Mouse (Mus musculus) gastrocnemius, postnatal 10 days (tissue): ENCODE measurements around the gene Pphln1. TPM values are rescaled to one million over a fixed set of nuclear protein-coding genes. Genes with fewer than 3 reads are reported as not detected.

Experiments
- total RNA-seq, 2 experiments: library from RNA; stranded (reverse); gene quantifications; 2 replicates each; pipeline ENCODE4 v1.2.3; 2021

Pphln1 gene
- total RNA-seq, 2 experiments from 2014 or later, result 20.7 to 21.5 TPM

Other genes starting within 250 kb of the Pphln1 start
- gene Gxylt1, start 123.2 kb upstream of the Pphln1 start, total RNA-seq, result 1 to 10 TPM; 8.4 to 9.4 TPM
- gene Yaf2, start 61.4 kb upstream of the Pphln1 start, total RNA-seq, result 10 to 100 TPM; 16.5 to 18.2 TPM
- 10 to 100 TPM; 75.6 to 76.3 TPM for gene Zcrb1, start within 50 bp of the Pphln1 start, total RNA-seq
- gene Prickle1, start 197.5 kb downstream of the Pphln1 start, total RNA-seq, result 10 to 100 TPM in 1 of 2 experiments, 1 to 10 TPM in 1; 8.1 to 10.6 TPM